Mouse (Mus musculus) c-Kit-positive CD71-positive TER-119-negative erythroid progenitor cells, embryonic 14.5 days (primary cell): Measurements from ENCODE around the gene Ap1m2.
A peak's percentile ranks its signal among the peaks of the same experiment; 100 is the strongest.

Source experiments
- DNase-seq: peaks from one replicate; pipeline ENCODE4 v3.0.0-alpha.2; 2013; ENCODE audit warnings: low read depth

Ap1m2 gene

GRCm38 (mm10) chr9:21312134-21312533 is at the start of gene Ap1m2:
Gene Ap1m2, minus strand, starts transcription at chr9:21312337.
- DNase-seq: no peak

GRCm38 (mm10) chr9:21356981-21357718 is 45.0 kb upstream of the Ap1m2 start:
- peak; percentile 63 for DNase-seq

- no peak for DNase-seq
Measured at GRCm38 (mm10) chr9:21354796-21355195, 42.7 kb upstream of the Ap1m2 start.

GRCm38 (mm10) chr9:21353373-21353686 is 41.2 kb upstream of the Ap1m2 start:
- DNase-seq: no peak

GRCm38 (mm10) chr9:21352463-21353372 is 40.6 kb upstream of the Ap1m2 start:
- DNase-seq: no peak

- no peak for DNase-seq
Measured at GRCm38 (mm10) chr9:21351702-21352377, 39.7 kb upstream of the Ap1m2 start.

GRCm38 (mm10) chr9:21351178-21351577 is 39.0 kb upstream of the Ap1m2 start:
- DNase-seq: no peak

GRCm38 (mm10) chr9:21348152-21348551 is 36.0 kb upstream of the Ap1m2 start:
- DNase-seq: no peak

GRCm38 (mm10) chr9:21346627-21347365 is 34.7 kb upstream of the Ap1m2 start:
- no peak for DNase-seq

- DNase-seq: no peak
Measured at GRCm38 (mm10) chr9:21340411-21340810, 28.3 kb upstream of the Ap1m2 start.

- no peak for DNase-seq
Measured at GRCm38 (mm10) chr9:21337652-21338051, 25.5 kb upstream of the Ap1m2 start.

GRCm38 (mm10) chr9:21336491-21336890 is 24.4 kb upstream of the Ap1m2 start:
- DNase-seq: no peak

GRCm38 (mm10) chr9:21335391-21335790 is 23.3 kb upstream of the Ap1m2 start:
- no peak for DNase-seq

GRCm38 (mm10) chr9:21334747-21335146 is 22.6 kb upstream of the Ap1m2 start:
- no peak for DNase-seq

GRCm38 (mm10) chr9:21333523-21333922 is 21.4 kb upstream of the Ap1m2 start:
- DNase-seq: no peak

- DNase-seq: no peak
Measured at GRCm38 (mm10) chr9:21332161-21333061, 20.3 kb upstream of the Ap1m2 start.

- DNase-seq: no peak
Measured at GRCm38 (mm10) chr9:21331365-21332140, 19.4 kb upstream of the Ap1m2 start.

GRCm38 (mm10) chr9:21329699-21330289 is 17.7 kb upstream of the Ap1m2 start:
- DNase-seq: no peak

GRCm38 (mm10) chr9:21329041-21329440 is 16.9 kb upstream of the Ap1m2 start:
- no peak for DNase-seq

GRCm38 (mm10) chr9:21328041-21328440 is 15.9 kb upstream of the Ap1m2 start:
- DNase-seq: no peak
